Mouse (Mus musculus): ENCODE data around the gene Nxn. TPM values are rescaled to one million over a fixed set of nuclear protein-coding genes. Genes with fewer than 3 reads are reported as not detected.

The Nxn gene
- polyA plus RNA-seq, 1 experiment from 2014 or later = 2.6 TPM

DNA sequence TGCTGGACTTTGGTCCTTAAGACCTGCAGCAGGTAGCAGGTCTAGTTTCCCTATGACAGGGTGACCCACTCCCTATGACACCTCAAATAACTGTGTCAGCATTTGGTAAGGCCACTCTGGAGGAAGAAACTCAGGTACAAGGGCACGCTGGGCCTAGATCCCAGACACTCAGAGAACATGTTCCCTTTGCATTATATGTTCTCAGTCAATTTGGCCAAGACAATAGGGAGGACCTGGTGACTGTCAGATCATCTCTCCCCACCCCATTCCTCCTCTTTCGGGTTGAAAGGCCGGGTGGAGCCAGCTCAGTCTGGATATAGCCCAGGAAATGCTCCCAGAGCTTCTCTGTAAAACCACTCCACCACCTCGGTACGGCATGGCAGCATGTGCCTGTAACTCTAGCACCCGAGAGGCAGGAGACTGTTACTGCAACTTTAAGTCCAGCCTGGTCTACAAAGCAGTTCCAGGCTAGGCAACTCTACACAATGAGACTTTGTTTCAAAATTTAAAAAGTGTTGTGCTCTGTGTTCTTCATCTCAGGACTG is 130.3 kb downstream of the Nxn start:
- no peaks in the 10 kb centered on the region for H3K36me3 ChIP-seq (replicated peaks; ENCODE audit: insufficient read depth, low read length)
- no peak for DNase-seq
- H3K9ac ChIP-seq (replicated peaks) = no peak overlapping the region
- no peak overlapping the region for H3K4me3 ChIP-seq (ENCODE audit: low read depth, low read length)
- no peak for ATAC-seq
- TF ChIP-seq CTCF (IDR thresholded peaks at IDR 0.05; ENCODE audit: low read depth) (no peak), EP300 (IDR thresholded peaks at IDR 0.05; ENCODE audit: low read depth) (no peak)
- peak overlapping the region; percentile 69 for H3K27ac ChIP-seq (ENCODE audit: low read depth)
- WGBS (ENCODE audit: insufficient replicate concordance) = 71% methylated on average over 6 of the region's 6 CpGs
- no peak overlapping the region for H3K4me2 ChIP-seq (ENCODE audit: low read depth, low read length)
- H3K9me3 ChIP-seq (ENCODE audit: low read length) = no peaks in the 10 kb centered on the region
- no peaks in the 10 kb centered on the region for H3K27me3 ChIP-seq (ENCODE audit: insufficient read depth, low read length)
- no peaks in the 10 kb centered on the region for H3K4me1 ChIP-seq (ENCODE audit: insufficient read depth)

DNA sequence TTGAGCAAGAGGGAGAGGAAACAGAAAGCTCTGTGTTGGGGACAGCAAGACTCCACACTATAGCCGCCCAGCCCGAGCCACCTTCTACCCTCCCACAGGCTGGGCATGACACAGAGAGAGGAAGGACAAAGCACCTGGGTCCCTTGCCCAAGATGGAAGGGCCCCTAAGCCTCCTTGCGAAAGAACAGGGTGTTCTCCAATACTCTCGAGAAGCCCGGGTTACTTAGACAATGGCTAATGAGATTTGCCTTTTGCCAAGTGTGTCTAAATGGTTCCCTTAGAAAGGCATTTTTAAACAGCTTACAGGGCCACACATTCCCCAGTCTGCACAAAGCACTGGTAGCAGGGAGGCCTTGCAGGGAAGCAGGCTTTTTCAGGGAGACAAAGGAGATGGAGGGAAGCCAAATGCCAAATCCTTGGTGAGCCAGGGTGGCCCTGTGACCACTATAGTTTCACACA is 130.9 kb downstream of the Nxn start:
- no peaks in the 10 kb centered on the region for H3K36me3 ChIP-seq (replicated peaks; ENCODE audit: insufficient read depth, low read length)
- no peaks in the 10 kb centered on the region for H3K9me3 ChIP-seq (ENCODE audit: low read length)
- ATAC-seq (peak; percentile 23; the same call in 1 of the 2 replicates), DNase-seq (no peak)
- TF ChIP-seq EP300 (IDR thresholded peaks at IDR 0.05; ENCODE audit: low read depth) (no peak), CTCF (IDR thresholded peaks at IDR 0.05; ENCODE audit: low read depth) (no peak)
- peak overlapping the region; percentile 69 for H3K27ac ChIP-seq (ENCODE audit: low read depth)
- no peak overlapping the region for H3K9ac ChIP-seq (replicated peaks)
- 50% methylated on average over 5 of the region's 5 CpGs for WGBS (ENCODE audit: insufficient replicate concordance)
- no peak overlapping the region for H3K4me2 ChIP-seq (ENCODE audit: low read depth, low read length)
- H3K4me3 ChIP-seq (ENCODE audit: low read depth, low read length) = no peak overlapping the region
- no peaks in the 10 kb centered on the region for H3K27me3 ChIP-seq (ENCODE audit: insufficient read depth, low read length)
- no peaks in the 10 kb centered on the region for H3K4me1 ChIP-seq (ENCODE audit: insufficient read depth)

DNA sequence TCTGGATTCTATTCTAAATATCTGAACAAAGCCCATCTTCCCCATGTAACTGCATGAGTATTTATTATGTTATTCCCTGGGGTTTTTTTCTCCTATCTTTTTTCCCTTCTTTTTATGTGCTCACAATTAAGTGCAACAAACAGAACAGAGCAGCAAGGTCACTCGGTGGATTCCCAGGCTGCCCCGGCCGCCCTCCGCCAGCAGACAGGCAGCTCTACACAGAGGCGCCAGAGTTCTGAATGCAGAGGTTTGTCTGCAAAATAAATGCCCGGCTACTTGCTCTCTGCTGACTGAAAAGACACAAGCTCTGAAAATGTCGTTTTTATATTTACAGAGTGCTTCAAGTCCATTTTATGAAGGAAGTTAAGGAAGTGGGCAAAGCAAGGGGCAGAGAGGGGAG is 131.4 kb downstream of the Nxn start:
- ATAC-seq (no peak), DNase-seq (no peak)
- no peak overlapping the region for H3K9ac ChIP-seq (replicated peaks)
- no peak overlapping the region for H3K4me2 ChIP-seq (ENCODE audit: low read depth, low read length)
- no peak overlapping the region for H3K4me3 ChIP-seq (ENCODE audit: low read depth, low read length)
- no peak for TF ChIP-seq CTCF (IDR thresholded peaks at IDR 0.05; ENCODE audit: low read depth)
- no peak for TF ChIP-seq EP300 (IDR thresholded peaks at IDR 0.05; ENCODE audit: low read depth)
- H3K4me1 ChIP-seq (ENCODE audit: insufficient read depth) = no peaks in the 10 kb centered on the region
- H3K9me3 ChIP-seq (ENCODE audit: low read length) = no peaks in the 10 kb centered on the region
- H3K27ac ChIP-seq (ENCODE audit: low read depth) = peak overlapping the region; percentile 53
- no peaks in the 10 kb centered on the region for H3K36me3 ChIP-seq (replicated peaks; ENCODE audit: insufficient read depth, low read length)
- WGBS (ENCODE audit: insufficient replicate concordance) = 70% methylated on average over 7 of the region's 7 CpGs
- no peaks in the 10 kb centered on the region for H3K27me3 ChIP-seq (ENCODE audit: insufficient read depth, low read length)

DNA sequence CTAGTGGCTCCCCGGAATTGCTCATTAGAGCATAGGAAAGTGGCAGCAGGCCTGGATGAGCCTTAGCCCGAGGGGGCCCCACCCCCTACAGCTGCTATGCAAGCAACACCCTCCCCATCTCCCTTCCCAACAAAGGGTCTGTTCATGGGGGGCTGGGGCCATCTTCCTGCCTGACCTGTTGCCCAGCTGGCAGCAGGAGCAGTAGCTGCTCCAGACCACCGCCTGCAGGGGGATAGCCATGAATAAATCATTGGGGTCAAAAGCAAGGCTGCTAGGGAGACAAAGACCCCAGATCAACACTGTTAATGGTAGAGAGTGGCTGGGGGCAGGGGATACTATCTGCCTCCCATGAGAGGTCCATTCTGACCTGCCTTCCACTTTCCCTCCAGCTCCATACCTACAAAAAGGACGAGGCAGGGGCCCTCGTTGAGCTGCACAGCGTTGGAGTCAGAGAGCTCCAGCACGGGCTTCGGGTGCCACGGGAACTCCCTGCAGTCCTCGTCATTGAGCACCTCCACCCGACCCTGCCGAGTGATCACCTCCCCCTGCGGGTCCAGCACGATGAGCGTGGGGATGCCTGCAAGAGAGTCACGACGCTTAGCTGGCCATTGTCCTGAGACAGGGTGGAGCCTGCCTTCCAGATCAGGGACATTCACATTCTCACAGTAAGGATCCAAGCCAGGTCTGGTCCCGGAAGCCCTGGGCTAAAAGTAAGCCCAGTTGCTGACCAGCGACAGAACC is 136.2 kb downstream of the Nxn start:
- no peak for TF ChIP-seq CTCF (IDR thresholded peaks at IDR 0.05; ENCODE audit: low read depth)
- TF ChIP-seq EP300 (IDR thresholded peaks at IDR 0.05; ENCODE audit: low read depth) = no peak
- no peaks in the 10 kb centered on the region for H3K9me3 ChIP-seq (ENCODE audit: low read length)
- no peaks in the 10 kb centered on the region for H3K27me3 ChIP-seq (ENCODE audit: insufficient read depth, low read length)
- 63% methylated on average over 19 of the region's 19 CpGs for WGBS (ENCODE audit: insufficient replicate concordance)
- H3K27ac ChIP-seq (ENCODE audit: low read depth) = no peak overlapping the region
- DNase-seq (no peak), ATAC-seq (no peak)
- H3K4me1 ChIP-seq (ENCODE audit: insufficient read depth) = no peaks in the 10 kb centered on the region
- H3K9ac ChIP-seq (replicated peaks) = no peak overlapping the region
- no peaks in the 10 kb centered on the region for H3K36me3 ChIP-seq (replicated peaks; ENCODE audit: insufficient read depth, low read length)
- H3K4me2 ChIP-seq (ENCODE audit: low read depth, low read length) = no peak overlapping the region
- no peak overlapping the region for H3K4me3 ChIP-seq (ENCODE audit: low read depth, low read length)

GRCm38 (mm10) chr11:76261224-76261623 is 137.7 kb downstream of the Nxn start:
- DNase-seq (peak; percentile 29), ATAC-seq (peak; percentile 31; the same call in 1 of the 2 replicates)
- no peaks in the 10 kb centered on the region for H3K36me3 ChIP-seq (replicated peaks; ENCODE audit: insufficient read depth, low read length)
- H3K27me3 ChIP-seq (ENCODE audit: insufficient read depth, low read length) = no peaks in the 10 kb centered on the region
- H3K9ac ChIP-seq (replicated peaks) = no peak overlapping the region
- no peak overlapping the region for H3K4me3 ChIP-seq (ENCODE audit: low read depth, low read length)
- no peak for TF ChIP-seq CTCF (IDR thresholded peaks at IDR 0.05; ENCODE audit: low read depth)
- no peak for TF ChIP-seq EP300 (IDR thresholded peaks at IDR 0.05; ENCODE audit: low read depth)
- H3K4me2 ChIP-seq (ENCODE audit: low read depth, low read length) = peak overlapping the region; percentile 32; the same call in 1 of the 2 replicates
- no peaks in the 10 kb centered on the region for H3K4me1 ChIP-seq (ENCODE audit: insufficient read depth)
- H3K9me3 ChIP-seq (ENCODE audit: low read length) = no peaks in the 10 kb centered on the region
- H3K27ac ChIP-seq (ENCODE audit: low read depth) = peak overlapping the region; percentile 67
- WGBS (ENCODE audit: insufficient replicate concordance) = 29% methylated on average over 12 of the region's 12 CpGs

GRCm38 (mm10) chr11:76260208-76261050 is 138.5 kb downstream of the Nxn start:
- 72% methylated on average over 10 of the region's 10 CpGs for WGBS (ENCODE audit: insufficient replicate concordance)

More at GRCm38 (mm10) chr11:76260208-76261050, 138.5 kb downstream of the Nxn start:
- H3K27ac ChIP-seq (ENCODE audit: low read depth) = no peak overlapping the region
- H3K4me2 ChIP-seq (ENCODE audit: low read depth, low read length) = no peak overlapping the region
- no peaks in the 10 kb centered on the region for H3K4me1 ChIP-seq (ENCODE audit: insufficient read depth)
- H3K27me3 ChIP-seq (ENCODE audit: insufficient read depth, low read length) = no peaks in the 10 kb centered on the region
- H3K4me3 ChIP-seq (ENCODE audit: low read depth, low read length) = no peak overlapping the region
- H3K36me3 ChIP-seq (replicated peaks; ENCODE audit: insufficient read depth, low read length) = no peaks in the 10 kb centered on the region
- H3K9ac ChIP-seq (replicated peaks) = no peak overlapping the region
- DNase-seq (no peak), ATAC-seq (no peak)
- no peaks in the 10 kb centered on the region for H3K9me3 ChIP-seq (ENCODE audit: low read length)
- TF ChIP-seq EP300 (IDR thresholded peaks at IDR 0.05; ENCODE audit: low read depth) (no peak), CTCF (IDR thresholded peaks at IDR 0.05; ENCODE audit: low read depth) (no peak)
